ENCODE assay signal across 28 mouse cellular contexts in the genomic region with DNA sequence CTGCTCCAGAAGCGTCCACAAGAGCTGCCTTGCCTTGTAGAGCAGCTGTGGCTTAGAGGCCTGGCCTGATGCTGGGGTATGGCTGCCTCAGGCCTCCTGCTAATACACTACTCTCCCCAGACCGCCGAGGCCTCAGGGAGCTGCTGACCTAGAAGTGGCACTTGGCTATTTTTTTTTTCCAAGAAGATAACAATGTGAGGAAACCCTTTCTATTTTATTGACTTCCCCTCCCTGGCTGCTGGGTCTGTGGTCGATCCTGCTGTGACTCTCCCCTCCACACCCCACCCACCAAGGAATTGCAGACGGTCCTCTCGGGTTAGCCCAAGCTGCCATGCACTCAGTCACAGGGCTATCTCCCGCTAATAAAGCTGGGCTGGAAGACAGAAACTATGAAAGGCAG. TPM values are rescaled to one million over a fixed set of nuclear protein-coding genes. Genes with fewer than 3 reads are reported as not detected.
DNase-seq lines count a peak whose midpoint lies in the region; ATAC-seq and TF ChIP-seq lines count a peak whose summit lies in the region.
"Had no signal": no experiment of that assay in that cellular context is flagged by ENCODE, and none has a peak within 500 bp of the region (broad histone marks: within the 10 kb centered on the region; RNA-seq: fewer than 3 reads in every experiment).

No protein-coding gene starts in this region.

- no peak for TF ChIP-seq POLR2A in heart, adult 2 months (IDR thresholded peaks at IDR 0.05; ENCODE audit: insufficient read depth, low read depth, low read length)

- no peak for TF ChIP-seq EP300 in heart, adult 2 months (IDR thresholded peaks at IDR 0.05; ENCODE audit: insufficient read depth, low read depth, low read length)
- TF ChIP-seq EP300 in heart, postnatal 0 days (IDR thresholded peaks at IDR 0.05; ENCODE audit: low read depth) = no peak

- DNase-seq in embryonic facial prominence, embryonic 10.5 days (ENCODE audit: low spot score) = no peak
- peak in 1 of 2 experiments; percentile 14 for DNase-seq in heart, adult 2 months
- DNase-seq in heart, adult 9 months (ENCODE audit: low spot score in 2 of 2) = no peak
- no peak for DNase-seq in heart, postnatal 0 days (ENCODE audit: low spot score)
- no peak for DNase-seq in heart, embryonic 10.5 days (ENCODE audit: low spot score)
- no peak for DNase-seq in kidney, adult 8-10 months
- DNase-seq: adrenal gland, adult 2 months; adrenal gland, postnatal 36 days; B cell, adult 2 months; cerebellum, adult 11 months; cerebellum, adult 2 months; cerebellum, adult 9-11 months; cerebellum, postnatal 25 days; gastrocnemius, postnatal 25 days; heart, postnatal 4 days; kidney, adult 18-20 months had no signal

- 82% methylated on average over 7 of the region's 7 CpGs for WGBS in embryonic facial prominence, embryonic 13.5 days
- WGBS in embryonic facial prominence, embryonic 10.5 days = 81% methylated on average over 7 of the region's 7 CpGs
- 40% methylated on average over 7 of the region's 7 CpGs for WGBS in heart, adult 2 months
- WGBS in heart, postnatal 0 days = 48% methylated on average over 7 of the region's 7 CpGs
- WGBS in heart, embryonic 10.5 days = 54% methylated on average over 7 of the region's 7 CpGs

- no peaks in the 10 kb centered on the region for H3K36me3 ChIP-seq in embryonic facial prominence, embryonic 13.5 days
- H3K36me3 ChIP-seq in embryonic facial prominence, embryonic 10.5 days (replicated peaks) = no peaks in the 10 kb centered on the region
- no peaks in the 10 kb centered on the region; the same call in none of the 2 replicates for H3K36me3 ChIP-seq in heart, adult 2 months (ENCODE audit: control insufficient read depth, insufficient read depth, low read length)
- 0 out of 2 replicates have a peak, but pooled peaks cover 6% of the 10 kb centered on the region for H3K36me3 ChIP-seq in heart, postnatal 0 days (replicated peaks; ENCODE audit: control insufficient read depth, insufficient read depth, low read length)
- H3K36me3 ChIP-seq in heart, embryonic 10.5 days = peaks cover 10% of the 10 kb centered on the region; the same call in 1 of the 2 replicates
- H3K36me3 ChIP-seq in E14TG2a.4 (ENCODE audit: insufficient read depth, low read length) = no peaks in the 10 kb centered on the region
- H3K36me3 ChIP-seq: forebrain, embryonic 10.5 days had no signal

- H3K27me3 ChIP-seq in embryonic facial prominence, embryonic 13.5 days = no peaks in the 10 kb centered on the region
- no peaks in the 10 kb centered on the region for H3K27me3 ChIP-seq in embryonic facial prominence, embryonic 10.5 days (replicated peaks; ENCODE audit: low read depth, poor library complexity, severe bottlenecking)
- no peaks in the 10 kb centered on the region for H3K27me3 ChIP-seq in heart, adult 2 months (ENCODE audit: control insufficient read depth, insufficient read depth, low read length)
- no peaks in the 10 kb centered on the region for H3K27me3 ChIP-seq in heart, postnatal 0 days (ENCODE audit: control insufficient read depth, insufficient read depth, low read length)
- no peaks in the 10 kb centered on the region for H3K27me3 ChIP-seq in heart, embryonic 10.5 days (ENCODE audit: insufficient read depth, poor library complexity, severe bottlenecking)
- H3K27me3 ChIP-seq in E14TG2a.4 (ENCODE audit: insufficient read depth, low read length) = peaks cover 66% of the 10 kb centered on the region
- H3K27me3 ChIP-seq: CH12.LX; forebrain, embryonic 13.5 days had no signal

- H3K4me3 ChIP-seq in embryonic facial prominence, embryonic 13.5 days = no peak overlapping the region
- H3K4me3 ChIP-seq in embryonic facial prominence, embryonic 10.5 days = no peak overlapping the region
- no peak overlapping the region for H3K4me3 ChIP-seq in heart, adult 2 months
- no peak overlapping the region for H3K4me3 ChIP-seq in heart, postnatal 0 days (ENCODE audit: low read depth, low read length)
- H3K4me3 ChIP-seq in heart, embryonic 10.5 days = no peak overlapping the region
- H3K4me3 ChIP-seq in E14TG2a.4 (replicated peaks; ENCODE audit: low read length) = 0 out of 2 replicates have a peak overlapping the region, but pooled peaks have one; percentile 68
- H3K4me3 ChIP-seq: forebrain, embryonic 10.5 days; forebrain, embryonic 13.5 days had no signal

- no peak overlapping the region for H3K4me2 ChIP-seq in embryonic facial prominence, embryonic 13.5 days
- no peak overlapping the region for H3K4me2 ChIP-seq in heart, postnatal 0 days (ENCODE audit: low read depth, low read length)
- H3K4me2 ChIP-seq: forebrain, embryonic 13.5 days; heart, embryonic 11.5 days; hindbrain, embryonic 14.5 days had no signal

- intact Hi-C loops in heart, adult 2 months (cut with DNase I) = loop anchor here (2.0 kb wide), 1 partner anchor 15 kb away; no protein-coding TSS in a partner anchor

- H3K4me1 ChIP-seq in embryonic facial prominence, embryonic 13.5 days = no peaks in the 10 kb centered on the region
- H3K4me1 ChIP-seq in embryonic facial prominence, embryonic 10.5 days = no peaks in the 10 kb centered on the region
- H3K4me1 ChIP-seq in heart, adult 2 months (ENCODE audit: control insufficient read depth, insufficient read depth, low read length) = peaks cover 5% of the 10 kb centered on the region; the same call in 1 of the 2 replicates
- no peaks in the 10 kb centered on the region; the same call in 1 of the 2 replicates for H3K4me1 ChIP-seq in heart, postnatal 0 days (ENCODE audit: control insufficient read depth, insufficient read depth)
- peaks cover 10% of the 10 kb centered on the region; the same call in 1 of the 2 replicates for H3K4me1 ChIP-seq in heart, embryonic 10.5 days
- H3K4me1 ChIP-seq in E14TG2a.4 (replicated peaks; ENCODE audit: low read depth, low read length) = peaks cover 15% of the 10 kb centered on the region
- H3K4me1 ChIP-seq: forebrain, embryonic 13.5 days had no signal

- 0 out of 2 replicates have a peak, but pooled peaks have one; percentile 20 for ATAC-seq in embryonic facial prominence, embryonic 13.5 days (ENCODE audit: insufficient number of reproducible peaks, insufficient read depth, low FRiP score, low TSS enrichment, low read depth)
- peak; percentile 24; the same call in 1 of the 2 replicates for ATAC-seq in heart, postnatal 0 days (ENCODE audit: insufficient read depth, low read depth)
- ATAC-seq: forebrain, embryonic 13.5 days; forebrain, embryonic 16.5 days; hindbrain, postnatal 0 days; inflammation-experienced regulatory T-cells, adult 6 months; intestine, embryonic 16.5 days had no signal

- no peak for TF ChIP-seq CTCF in heart, adult 2 months (IDR thresholded peaks at IDR 0.05)
- TF ChIP-seq CTCF in heart, postnatal 0 days (IDR thresholded peaks at IDR 0.05; ENCODE audit: low read depth) = no peak
- TF ChIP-seq CTCF in E14TG2a.4 (conservative IDR thresholded peaks at IDR 0.05; ENCODE audit: low read length) = no peak

- no peak overlapping the region for H3K9ac ChIP-seq in embryonic facial prominence, embryonic 13.5 days
- H3K9ac ChIP-seq in heart, adult 2 months (ENCODE audit: low read depth, low read length) = no peak overlapping the region
- H3K9ac ChIP-seq in heart, postnatal 0 days (replicated peaks; ENCODE audit: low read depth, low read length) = no peak overlapping the region
- H3K9ac ChIP-seq: forebrain, embryonic 13.5 days; hindbrain, embryonic 14.5 days had no signal

- H3K79me2 ChIP-seq in heart, adult 2 months (replicated peaks; ENCODE audit: control insufficient read depth, insufficient read depth, low read length) = no peaks in the 10 kb centered on the region

- H3K27ac ChIP-seq in embryonic facial prominence, embryonic 13.5 days = no peak overlapping the region
- H3K27ac ChIP-seq in embryonic facial prominence, embryonic 10.5 days (replicated peaks) = no peak overlapping the region
- peak overlapping the region; percentile 72 for H3K27ac ChIP-seq in heart, adult 2 months
- peak overlapping the region; percentile 48 for H3K27ac ChIP-seq in heart, postnatal 0 days (ENCODE audit: low read depth)
- no peak overlapping the region for H3K27ac ChIP-seq in heart, embryonic 10.5 days
- H3K27ac ChIP-seq: forebrain, embryonic 10.5 days; forebrain, embryonic 13.5 days; hindbrain, embryonic 14.5 days; hindbrain, postnatal 0 days had no signal

- H3K9me3 ChIP-seq in embryonic facial prominence, embryonic 13.5 days = no peaks in the 10 kb centered on the region
- H3K9me3 ChIP-seq in embryonic facial prominence, embryonic 10.5 days = no peaks in the 10 kb centered on the region
- H3K9me3 ChIP-seq in heart, postnatal 0 days (replicated peaks; ENCODE audit: control insufficient read depth, low read length) = no peaks in the 10 kb centered on the region
- no peaks in the 10 kb centered on the region for H3K9me3 ChIP-seq in heart, embryonic 10.5 days
- no peaks in the 10 kb centered on the region for H3K9me3 ChIP-seq in E14TG2a.4 (ENCODE audit: low read length)
- H3K9me3 ChIP-seq: forebrain, embryonic 10.5 days; forebrain, embryonic 13.5 days had no signal

RNA-seq across cellular contexts. Expression of a gene that starts 17.5 kb away (rescaled TPM):
- polyA plus RNA-seq in embryonic facial prominence, embryonic 13.5 days (2015; fragmentation: Nextera tagmentation; extraction: Ambion mirVana) = 2.4 TPM in 2 replicates
- 1.5 and 2.3 TPM in 2 replicates for polyA plus RNA-seq in embryonic facial prominence, embryonic 10.5 days (2016; fragmentation: Nextera tagmentation; extraction: Ambion mirVana)
- 1 to 10 TPM; 7.1 to 7.2 TPM for total RNA-seq in heart, adult 2 months (2021)
- 14.3 and 18.1 TPM in 2 replicates for polyA plus RNA-seq in heart, adult 2 months (2012; rRNA removed)
- total RNA-seq in heart, postnatal 0 days (2014; rRNA removed; ENCODE audit: low replicate concordance) = 15.8 and 51.3 TPM in 2 replicates
- 3.6 and 4.4 TPM in 2 replicates for polyA plus RNA-seq in heart, postnatal 0 days (2015; fragmentation: Nextera tagmentation; extraction: Ambion mirVana)
- polyA plus RNA-seq in heart, embryonic 10.5 days (2016; fragmentation: Nextera tagmentation; extraction: Ambion mirVana) = 3.5 and 3.6 TPM in 2 replicates
- total RNA-seq: MEL had no signal

Comparison
In these comparisons a context has a peak if more than half of its experiments do, and no peak if none do; other contexts are left out.
1. H3K27ac ChIP-seq: peak in heart, adult 2 months (single experiment) and heart, postnatal 0 days (single experiment); none in embryonic facial prominence, embryonic 13.5 days (single experiment), embryonic facial prominence, embryonic 10.5 days (single experiment) and heart, embryonic 10.5 days (single experiment).